Mouse (Mus musculus): ENCODE measurements at regions not wholly inside any gene's neighbourhood (a gene's known extent, or its start where the extent isn't known, plus 50 kb on each side); places are given as distances from the start of the nearest gene placed in this dataset.

DNA sequence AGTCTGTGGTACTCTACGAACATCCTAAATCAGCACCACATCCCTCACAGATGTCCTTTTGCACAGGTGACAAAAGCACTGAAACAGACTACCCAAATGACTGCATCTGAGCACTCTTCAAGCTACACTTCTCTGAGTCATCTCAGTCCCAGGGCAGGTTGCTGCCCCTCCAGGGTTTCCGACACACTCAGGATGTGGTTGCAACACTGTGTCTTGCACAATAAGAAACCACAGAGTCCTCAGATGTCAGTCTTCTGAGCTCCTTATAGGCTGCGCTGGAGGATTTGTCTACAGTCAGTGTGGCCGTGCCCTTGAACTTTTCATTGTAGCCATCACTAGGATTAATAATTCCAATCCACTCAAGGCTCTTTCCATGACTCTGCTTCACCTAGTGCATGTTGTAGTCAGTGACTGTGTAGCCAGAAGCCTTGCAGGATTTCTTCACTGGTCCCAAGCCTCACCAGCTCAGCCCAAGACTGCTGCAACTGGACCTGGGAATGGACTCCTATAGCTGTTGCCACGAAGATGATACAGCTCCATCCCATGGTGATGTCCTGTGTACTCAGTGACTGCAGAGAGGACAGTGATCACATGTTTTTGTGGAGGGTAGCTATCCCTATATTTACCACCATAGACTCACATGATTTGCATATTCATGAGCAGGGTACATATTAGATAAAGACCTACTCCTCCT lies 1103.3 kb upstream of the Tenm3 start:
- H3K4me1 ChIP-seq = no peaks in the 10 kb centered on the region
- 89% methylated on average over 5 of the region's 5 CpGs for WGBS
- no peak for ATAC-seq (replicated peaks)
- H3K4me3 ChIP-seq = no peak overlapping the region
- no peak overlapping the region for H3K27ac ChIP-seq
- H3K4me2 ChIP-seq = no peak overlapping the region
- H3K27me3 ChIP-seq (replicated peaks) = no peaks in the 10 kb centered on the region
- H3K9ac ChIP-seq = no peak overlapping the region
- H3K9me3 ChIP-seq = no peaks in the 10 kb centered on the region
- H3K36me3 ChIP-seq (replicated peaks) = no peaks in the 10 kb centered on the region

DNA sequence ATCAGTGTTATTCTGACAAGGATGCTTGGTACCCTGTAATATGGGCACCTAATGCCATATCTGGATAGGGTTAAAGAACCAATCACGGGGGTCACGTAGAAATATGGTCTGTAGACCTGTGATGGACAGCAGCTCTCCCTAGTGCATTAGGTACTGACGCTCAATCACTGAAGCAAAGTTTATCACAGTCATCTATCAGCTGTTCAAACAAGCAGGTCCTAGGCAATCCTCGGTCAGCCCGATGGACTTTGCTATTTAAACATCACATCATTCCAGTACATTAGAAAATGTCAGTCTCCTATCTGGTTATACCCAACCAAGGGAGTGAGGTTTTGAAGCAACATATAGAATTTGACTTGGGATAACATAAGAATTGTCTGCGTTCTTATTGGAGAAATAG lies 1088.4 kb upstream of the Tenm3 start:
- no peaks in the 10 kb centered on the region for H3K4me1 ChIP-seq
- ATAC-seq (replicated peaks) = no peak

DNA sequence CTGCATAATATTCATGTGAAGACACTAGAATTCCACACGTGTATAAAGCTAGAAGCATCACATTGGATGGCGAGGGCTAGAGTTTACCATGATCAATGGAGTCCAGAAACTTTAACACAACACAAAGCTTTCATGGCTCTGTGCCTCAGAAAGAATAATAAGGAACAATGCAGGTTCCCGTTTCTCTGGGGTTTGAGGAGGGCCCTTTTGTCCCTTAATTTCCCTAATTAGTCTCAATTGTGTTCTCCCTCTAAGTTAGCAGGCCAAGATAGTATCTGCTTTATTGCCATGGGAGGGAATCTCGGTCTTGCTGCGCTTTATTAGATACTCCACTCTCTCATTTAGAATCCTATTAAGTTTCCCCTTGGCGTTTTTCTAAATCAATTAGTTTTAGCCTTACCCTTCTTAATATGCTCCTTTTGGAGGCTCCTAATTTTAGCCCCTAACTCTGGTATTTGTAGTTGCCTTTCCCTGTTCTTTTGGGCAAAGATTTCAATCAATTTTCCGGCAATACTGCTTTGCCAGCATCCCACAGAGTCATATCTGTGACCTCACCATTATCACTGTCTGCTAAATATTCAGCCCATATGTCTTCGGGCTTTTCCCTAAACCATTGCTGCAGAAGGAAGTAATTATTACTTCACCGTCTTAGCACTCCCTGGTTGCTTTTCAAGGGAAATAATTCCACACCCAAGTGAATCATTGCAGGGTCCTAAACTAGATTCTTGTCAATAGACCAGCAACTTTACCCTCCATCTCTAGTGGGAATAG lies 1082.8 kb upstream of the Tenm3 start:
- no peak for ATAC-seq (replicated peaks)
- 21% methylated on average over 9 of the region's 9 CpGs for WGBS
- Histone ChIP-seq H3K9ac (no peak overlapping the region), H3K4me1 (peaks cover 4% of the 10 kb centered on the region; the same call in 1 of the 2 replicates), H3K4me2 (no peak overlapping the region), H3K4me3 (no peak overlapping the region), H3K9me3 (no peaks in the 10 kb centered on the region), H3K27me3 (replicated peaks) (no peaks in the 10 kb centered on the region), H3K36me3 (replicated peaks) (no peaks in the 10 kb centered on the region), H3K27ac (no peak overlapping the region)

More for the DNA sequence above, 1088.4 kb upstream of the Tenm3 start:
- 94% methylated on average over 6 of the region's 6 CpGs for WGBS
- no peaks in the 10 kb centered on the region for H3K36me3 ChIP-seq (replicated peaks)
- H3K9ac ChIP-seq = no peak overlapping the region
- H3K4me3 ChIP-seq = no peak overlapping the region
- no peaks in the 10 kb centered on the region for H3K27me3 ChIP-seq (replicated peaks)
- H3K27ac ChIP-seq = no peak overlapping the region
- no peaks in the 10 kb centered on the region for H3K9me3 ChIP-seq
- no peak overlapping the region for H3K4me2 ChIP-seq

DNA sequence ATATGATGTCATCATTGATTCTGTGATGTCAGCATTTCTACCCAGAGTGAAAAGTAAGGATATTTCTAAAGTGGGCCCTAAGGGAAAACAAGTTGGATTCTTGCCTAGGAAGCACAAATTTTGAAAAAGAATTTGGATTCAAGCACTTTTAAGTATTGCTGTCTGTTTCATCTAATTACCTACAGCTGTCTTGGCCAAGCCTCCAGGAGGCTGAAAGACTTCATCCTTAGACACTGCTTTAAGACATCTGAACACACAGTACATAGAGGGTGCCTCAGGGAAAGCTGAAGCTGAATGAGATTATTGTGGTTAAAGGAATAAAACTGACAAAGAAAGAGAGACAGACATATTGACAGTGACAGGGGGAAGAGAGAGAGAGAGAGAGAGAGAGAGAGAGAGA lies 1061.3 kb upstream of the Tenm3 start:
- H3K27ac ChIP-seq = no peak overlapping the region
- ATAC-seq (replicated peaks) = no peak
- H3K4me1 ChIP-seq = peaks cover 9% of the 10 kb centered on the region
- no peaks in the 10 kb centered on the region for H3K36me3 ChIP-seq (replicated peaks)
- no peaks in the 10 kb centered on the region for H3K27me3 ChIP-seq (replicated peaks)
- H3K9me3 ChIP-seq = no peaks in the 10 kb centered on the region
- no peak overlapping the region for H3K4me3 ChIP-seq
- H3K9ac ChIP-seq = no peak overlapping the region
- no peak overlapping the region for H3K4me2 ChIP-seq

DNA sequence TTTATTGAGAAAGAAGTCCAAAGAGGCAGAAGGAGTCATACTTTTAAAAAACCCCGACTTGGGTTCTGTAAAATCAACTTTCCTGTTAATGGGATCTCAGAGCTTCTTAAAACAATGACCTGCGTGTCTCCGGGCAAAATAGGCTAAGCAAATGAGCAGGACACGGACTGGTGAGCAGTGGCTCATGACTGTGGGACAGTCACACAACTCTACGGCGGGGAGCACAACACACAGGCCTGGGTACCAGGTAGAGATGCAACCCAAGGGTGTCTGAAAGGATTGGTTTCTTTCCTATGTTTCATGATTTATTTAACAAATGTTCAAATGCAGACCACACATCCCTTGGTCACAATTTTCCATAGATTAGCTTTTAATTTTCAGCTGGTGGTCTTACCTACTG lies 1058.3 kb upstream of the Tenm3 start:
- H3K4me3 ChIP-seq = no peak overlapping the region
- H3K27me3 ChIP-seq (replicated peaks) = no peaks in the 10 kb centered on the region
- no peaks in the 10 kb centered on the region for H3K36me3 ChIP-seq (replicated peaks)
- H3K4me1 ChIP-seq = peaks cover 9% of the 10 kb centered on the region
- WGBS = 49% methylated on average over 6 of the region's 6 CpGs
- H3K27ac ChIP-seq = no peak overlapping the region
- ATAC-seq (replicated peaks) = no peak
- no peaks in the 10 kb centered on the region for H3K9me3 ChIP-seq
- no peak overlapping the region for H3K4me2 ChIP-seq
- H3K9ac ChIP-seq = no peak overlapping the region

DNA sequence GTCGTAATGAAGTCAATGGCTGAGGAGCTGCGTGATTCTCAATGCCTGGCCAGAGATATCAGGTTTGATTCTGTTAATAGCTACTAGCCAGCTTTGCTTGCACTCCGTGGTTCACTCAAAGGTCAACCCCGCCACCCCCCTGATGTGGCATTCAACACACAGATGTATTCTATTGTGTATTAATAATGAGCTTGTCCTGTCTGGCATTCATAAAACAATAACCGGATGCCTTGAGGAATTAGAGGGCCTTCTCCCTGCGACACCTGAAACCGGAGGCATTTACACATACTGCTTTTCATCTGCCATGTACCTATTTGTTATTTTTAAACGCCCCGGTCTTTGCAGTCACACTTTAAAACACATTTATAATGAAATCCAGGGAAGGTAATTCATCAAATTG lies 1057.8 kb upstream of the Tenm3 start:
- Histone ChIP-seq H3K4me2 (no peak overlapping the region), H3K27ac (no peak overlapping the region), H3K9ac (no peak overlapping the region), H3K9me3 (no peaks in the 10 kb centered on the region), H3K4me3 (no peak overlapping the region), H3K4me1 (peaks cover 9% of the 10 kb centered on the region), H3K27me3 (replicated peaks) (no peaks in the 10 kb centered on the region), H3K36me3 (replicated peaks) (no peaks in the 10 kb centered on the region)
- 9% methylated on average over 9 of the region's 9 CpGs for WGBS
- ATAC-seq (replicated peaks) = 0 out of 2 replicates have a peak, but pooled peaks have one; percentile 27

Data from midbrain, embryonic 15.5 days (tissue).